13 mouse cellular contexts compared by ENCODE assay signal in genomic region chr9:115570998-115571397, GRCm38 (mm10).
"Had no signal": no experiment of that assay in that cellular context is flagged by ENCODE, and none has a peak within 500 bp of the region (broad histone marks: within the 10 kb centered on the region; RNA-seq: fewer than 3 reads in every experiment).

No protein-coding gene starts in this region.

- ATAC-seq: intestine, embryonic 16.5 days had no signal

- H3K9me3 ChIP-seq: liver, embryonic 13.5 days had no signal

- H3K4me2 ChIP-seq: liver, embryonic 13.5 days; midbrain, embryonic 11.5 days had no signal

- H3K4me1 ChIP-seq: liver, embryonic 13.5 days had no signal

- H3K36me3 ChIP-seq: liver, embryonic 13.5 days had no signal

- H3K4me3 ChIP-seq: liver, embryonic 13.5 days had no signal

- H3K27ac ChIP-seq: liver, embryonic 13.5 days; stomach, postnatal 0 days had no signal

- DNase-seq: kidney, adult 18-20 months; kidney, adult 9 months; kidney, postnatal 14 days; kidney, postnatal 4 days; liver, embryonic 13.5 days; lung, adult 2 months; lung, postnatal 14 days; lung, postnatal 4 days; midbrain, embryonic 14.5 days; thymus, postnatal 25 days had no signal

- H3K9ac ChIP-seq: liver, embryonic 13.5 days had no signal

- H3K27me3 ChIP-seq: liver, embryonic 13.5 days had no signal
